Mouse (Mus musculus) MEL (cell line): ENCODE data around the gene Plekhg5. TPM values are rescaled to one million over a fixed set of nuclear protein-coding genes. Genes with fewer than 3 reads are reported as not detected.

Source experiments
- DNase-seq: peaks from one replicate; pipeline ENCODE4 v3.0.0; 2011; ENCODE audit warnings: low read depth, low spot score
- H3K27ac ChIP-seq: 2 replicates; pipeline ENCODE4 v1.5.1; 2012; ENCODE audit warnings: low read depth, mild to moderate bottlenecking, control low read depth, low read length, moderate library complexity; ENCODE audit not compliant: control insufficient read depth
- H3K27me3 ChIP-seq, 2 experiments: fragments of 150-350 bp in 1 of 2; sonication (generic) in 1 of 2; 2 replicates each; pipeline ENCODE4 v1.6.1; 2012; ENCODE audit warnings: low read length in 2 of 2, mild to moderate bottlenecking in 2 of 2, improper control_type of control experiment in 1 of 2, moderate library complexity in 1 of 2; ENCODE audit not compliant: insufficient read depth in 2 of 2, control insufficient read depth in 1 of 2
- H3K36me3 ChIP-seq, 2 experiments: 2 replicates each; pipeline ENCODE4 v1.6.1; 2012 to 2014; ENCODE audit warnings: low read length in 2 of 2, improper control_type of control experiment in 1 of 2, inconsistent platforms in 1 of 2, mild to moderate bottlenecking in 1 of 2; ENCODE audit not compliant: insufficient read depth in 2 of 2, control insufficient read depth in 1 of 2
- H3K4me1 ChIP-seq, 2 experiments: fragments of 150-350 bp in 1 of 2; sonication (generic) in 1 of 2; 2 replicates each; pipeline ENCODE4 v1.6.1; 2012; ENCODE audit warnings: low read length in 2 of 2, improper control_type of control experiment in 1 of 2, mild to moderate bottlenecking in 1 of 2; ENCODE audit not compliant: insufficient read depth in 2 of 2, control insufficient read depth in 1 of 2
- H3K4me3 ChIP-seq, 2 experiments: fragments of 150-350 bp in 1 of 2; sonication (generic) in 1 of 2; 2 replicates each; pipeline ENCODE4 v1.5.1; 2012; ENCODE audit warnings: low read depth in 2 of 2, low read length in 2 of 2, mild to moderate bottlenecking in 2 of 2, moderate library complexity in 2 of 2, control low read depth in 1 of 2, improper control_type of control experiment in 1 of 2; ENCODE audit not compliant: control insufficient read depth in 1 of 2, insufficient read depth in 1 of 2
- H3K79me2 ChIP-seq: 2 replicates; pipeline ENCODE4 v1.6.1; 2012; ENCODE audit warnings: mild to moderate bottlenecking, low read length, moderate library complexity; ENCODE audit not compliant: control insufficient read depth, poor library complexity, insufficient read depth
- H3K9ac ChIP-seq: 2 replicates; pipeline ENCODE4 v1.6.1; 2012; ENCODE audit warnings: low read depth, mild to moderate bottlenecking, control low read depth, low read length, moderate library complexity; ENCODE audit not compliant: control insufficient read depth, poor library complexity, severe bottlenecking
- H3K9me3 ChIP-seq: fragments of 150-350 bp; sonication (generic); replicated peaks from 2 replicates; pipeline ENCODE4 v1.6.1; 2012; ENCODE audit warnings: mild to moderate bottlenecking, low read length, improper control_type of control experiment, moderate library complexity; ENCODE audit not compliant: insufficient read depth
- BHLHE40 ChIP-seq: IDR thresholded peaks from 2 replicates; pipeline ENCODE4 v1.6.1; 2012; ENCODE audit warnings: low read depth, mild to moderate bottlenecking, inconsistent platforms, low read length, improper control_type of control experiment, borderline replicate concordance
- CHD2 ChIP-seq: IDR thresholded peaks from 2 replicates; pipeline ENCODE4 v1.6.1; 2011; ENCODE audit warnings: low read length, improper control_type of control experiment
- CTCF ChIP-seq, 3 experiments: IDR thresholded peaks in 2 of 3; conservative IDR thresholded peaks in 1 of 3; 2 replicates each; pipeline ENCODE4 v1.5.1; 2011 to 2012; ENCODE audit warnings: low read length in 3 of 3, low read depth in 2 of 3, mild to moderate bottlenecking in 2 of 3, improper control_type of control experiment in 1 of 3, inconsistent platforms in 1 of 3, mixed read lengths in 1 of 3, moderate library complexity in 1 of 3; ENCODE audit not compliant: control insufficient read depth in 1 of 3, insufficient read depth in 1 of 3, poor library complexity in 1 of 3, severe bottlenecking in 1 of 3
- E2F4 ChIP-seq: IDR thresholded peaks from 2 replicates; pipeline ENCODE4 v1.6.1; 2011; ENCODE audit warnings: low read depth, low read length, improper control_type of control experiment, borderline replicate concordance
- ELF1 ChIP-seq: IDR thresholded peaks from 2 replicates; pipeline ENCODE4 v1.6.1; 2014; ENCODE audit warnings: low read depth, mild to moderate bottlenecking, inconsistent platforms, low read length, improper control_type of control experiment, moderate library complexity
- EP300 ChIP-seq, 2 experiments: IDR thresholded peaks; 2 replicates each; pipeline ENCODE4 v1.6.1; 2011; ENCODE audit warnings: improper control_type of control experiment in 2 of 2, low read length in 2 of 2, low read depth in 1 of 2, mild to moderate bottlenecking in 1 of 2
- ETS1 ChIP-seq: IDR thresholded peaks from 2 replicates; pipeline ENCODE4 v1.6.1; 2012; ENCODE audit warnings: low read depth, mild to moderate bottlenecking, inconsistent platforms, low read length, improper control_type of control experiment, moderate library complexity
- GABPA ChIP-seq: IDR thresholded peaks from 2 replicates; pipeline ENCODE4 v1.6.1; 2012; ENCODE audit warnings: low read depth, mild to moderate bottlenecking, inconsistent platforms, low read length, improper control_type of control experiment, moderate library complexity
- GATA1 ChIP-seq: IDR thresholded peaks from 2 replicates; pipeline ENCODE4 v1.6.1; 2011; ENCODE audit warnings: low read depth, low read length, improper control_type of control experiment
- HCFC1 ChIP-seq: IDR thresholded peaks from 2 replicates; pipeline ENCODE4 v1.6.1; 2012; ENCODE audit warnings: low read depth, mild to moderate bottlenecking, inconsistent platforms, low read length, improper control_type of control experiment, moderate library complexity
- KAT2A ChIP-seq: conservative IDR thresholded peaks from 2 replicates; pipeline ENCODE4 v1.6.1; 2012; ENCODE audit warnings: low read depth, low read length, improper control_type of control experiment, inconsistent platforms
- MAFK ChIP-seq: IDR thresholded peaks from 2 replicates; pipeline ENCODE4 v1.6.1; 2011; ENCODE audit warnings: low read depth, mild to moderate bottlenecking, low read length, improper control_type of control experiment, borderline replicate concordance
- MAX ChIP-seq: IDR thresholded peaks from 2 replicates; pipeline ENCODE4 v1.6.1; 2011; ENCODE audit warnings: low read length, improper control_type of control experiment
- MEF2A ChIP-seq: IDR thresholded peaks from 2 replicates; pipeline ENCODE4 v1.6.1; 2014; ENCODE audit warnings: low read depth, mild to moderate bottlenecking, inconsistent platforms, low read length, improper control_type of control experiment; ENCODE audit not compliant: poor library complexity, insufficient replicate concordance, severe bottlenecking; ENCODE audit errors: extremely low read depth
- MXI1 ChIP-seq: IDR thresholded peaks from 2 replicates; pipeline ENCODE4 v1.6.1; 2011; ENCODE audit warnings: mild to moderate bottlenecking, low read depth, low read length, improper control_type of control experiment
- MYB ChIP-seq: IDR thresholded peaks from 2 replicates; pipeline ENCODE4 v1.6.1; 2011; ENCODE audit warnings: mild to moderate bottlenecking, low read depth, low read length, improper control_type of control experiment
- MYC ChIP-seq: IDR thresholded peaks from 2 replicates; pipeline ENCODE4 v1.6.1; 2011; ENCODE audit warnings: low read depth, mild to moderate bottlenecking, low read length, improper control_type of control experiment, moderate library complexity
- NELFE ChIP-seq: IDR thresholded peaks from 2 replicates; pipeline ENCODE4 v1.6.1; 2011; ENCODE audit warnings: low read depth, low read length, improper control_type of control experiment
- POLR2AphosphoS5 ChIP-seq: IDR thresholded peaks from 2 replicates; pipeline ENCODE4 v1.6.1; 2012; ENCODE audit warnings: low read depth, borderline replicate concordance, mild to moderate bottlenecking, inconsistent platforms, low read length, moderate library complexity, mixed read lengths
- RAD21 ChIP-seq: IDR thresholded peaks from 2 replicates; pipeline ENCODE4 v1.6.1; 2011; ENCODE audit warnings: mild to moderate bottlenecking, low read depth, low read length, improper control_type of control experiment
- SIN3A ChIP-seq: IDR thresholded peaks from 2 replicates; pipeline ENCODE4 v1.6.1; 2012; ENCODE audit warnings: low read length, improper control_type of control experiment, inconsistent platforms
- SMC3 ChIP-seq: IDR thresholded peaks from 2 replicates; pipeline ENCODE4 v1.6.1; 2011; ENCODE audit warnings: low read depth, low read length, improper control_type of control experiment
- TBP ChIP-seq: IDR thresholded peaks from 2 replicates; pipeline ENCODE4 v1.8.0; 2011; ENCODE audit warnings: low read depth, low read length, improper control_type of control experiment
- UBTF ChIP-seq: IDR thresholded peaks from 2 replicates; pipeline ENCODE4 v1.6.1; 2012; ENCODE audit warnings: low read depth, mild to moderate bottlenecking, inconsistent platforms, low read length, improper control_type of control experiment, moderate library complexity, borderline replicate concordance; ENCODE audit not compliant: insufficient read depth
- USF1 ChIP-seq: IDR thresholded peaks from 2 replicates; pipeline ENCODE4 v1.6.1; 2014; ENCODE audit warnings: low read depth, mild to moderate bottlenecking, inconsistent platforms, low read length, improper control_type of control experiment, moderate library complexity
- USF2 ChIP-seq, 2 experiments: IDR thresholded peaks; 2 replicates each; pipeline ENCODE4 v1.6.1; 2011 to 2012; ENCODE audit warnings: improper control_type of control experiment in 2 of 2, low read length in 2 of 2, borderline replicate concordance in 1 of 2, inconsistent platforms in 1 of 2, low read depth in 1 of 2, mild to moderate bottlenecking in 1 of 2; ENCODE audit not compliant: insufficient read depth in 1 of 2
- ZKSCAN1 ChIP-seq: IDR thresholded peaks from 2 replicates; pipeline ENCODE4 v1.6.1; 2012; ENCODE audit warnings: low read depth, mild to moderate bottlenecking, inconsistent platforms, low read length, improper control_type of control experiment, moderate library complexity
- polyA plus RNA-seq, 2 experiments: library from polyadenylated mRNA; stranded (reverse) in 1 of 2; unstranded in 1 of 2; fragments of >175 nt in 1 of 2; fragments of >200 nt in 1 of 2; gene quantifications; 2 replicates each; pipeline versions ENCODE4 v1.2.1 to v1.2.4; 2012; ENCODE audit warnings: low replicate concordance in 2 of 2, low read depth in 1 of 2; ENCODE audit not compliant: insufficient read length in 2 of 2, insufficient read depth in 1 of 2, missing spikeins in 1 of 2
- total RNA-seq: library from RNA; depleted of rRNA; stranded (reverse); fragments of 300-350 nt; gene quantifications from 2 replicates; pipeline ENCODE4 v1.2.3, GENCODE M21; 2012

The Plekhg5 gene
- total and polyA plus RNA-seq, 3 experiments, result 10.8 to 19.6 TPM; not detected in 1

DNA sequence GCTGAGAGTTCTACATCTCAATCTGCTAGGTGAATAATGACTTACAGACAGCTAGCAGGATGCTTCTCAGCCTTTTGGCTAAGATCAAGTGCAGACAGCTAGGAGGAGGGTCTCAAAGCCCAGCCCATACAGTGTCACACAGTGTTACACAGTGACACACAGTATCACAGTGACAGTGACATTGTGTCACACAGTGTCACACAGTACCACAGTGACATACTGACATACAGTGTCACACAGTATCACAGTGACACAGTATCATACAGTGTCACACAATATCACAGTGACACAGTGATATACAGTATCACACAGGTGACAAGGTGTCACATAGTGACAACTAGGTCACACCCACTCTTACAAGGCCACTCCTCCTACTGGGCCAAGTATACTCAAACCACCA lies 5.0 kb upstream of the Plekhg5 start:
- Histone ChIP-seq H3K79me2 (no peaks in the 10 kb centered on the region), H3K36me3 (no peaks in the 10 kb centered on the region)
- TF ChIP-seq MAFK (no peak), NELFE (no peak), ETS1 (no peak), GATA1 (no peak), HCFC1 (no peak), MXI1 (no peak)
- TF ChIP-seq, all 39 proteins: peak for 0
- no peak overlapping the region for H3K9ac ChIP-seq
- H3K27ac ChIP-seq, result no peak overlapping the region
- H3K4me3 ChIP-seq, result no peak overlapping the region
- no peaks in the 10 kb centered on the region for H3K27me3 ChIP-seq
- H3K4me1 ChIP-seq, result no peaks in the 10 kb centered on the region
- H3K9me3 ChIP-seq, result no peaks in the 10 kb centered on the region
- no peak for DNase-seq

DNA sequence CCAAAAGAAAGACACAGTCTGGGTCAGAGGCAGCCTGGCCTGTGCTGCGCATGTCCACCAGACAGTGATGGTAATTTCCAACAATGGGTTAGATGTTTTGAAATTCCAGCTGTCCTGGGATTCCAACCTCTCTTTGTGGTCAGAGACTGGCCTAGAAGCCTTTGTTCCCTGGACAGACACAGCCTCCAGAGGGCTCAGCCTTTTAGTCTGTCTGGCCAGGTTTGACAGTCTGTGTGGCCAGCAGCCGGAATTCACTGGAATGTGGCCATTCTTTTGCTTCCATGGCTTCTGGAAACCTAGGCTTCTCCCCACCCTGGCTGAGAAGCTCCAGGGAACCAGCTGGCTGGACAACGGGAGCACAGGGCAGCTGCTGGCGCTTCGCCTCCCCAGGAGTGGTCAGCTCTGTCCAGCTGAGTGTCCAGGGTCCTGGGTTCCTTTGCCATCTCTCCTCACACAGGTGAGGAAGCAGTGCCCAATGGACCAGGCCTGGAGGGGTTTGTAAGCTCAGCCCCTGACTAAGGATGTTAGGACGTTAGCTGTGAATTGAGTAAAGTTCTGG lies 4.1 kb upstream of the Plekhg5 start:
- Histone ChIP-seq H3K27ac (no peak overlapping the region), H3K4me1 (no peaks in the 10 kb centered on the region), H3K27me3 (no peaks in the 10 kb centered on the region), H3K36me3 (no peaks in the 10 kb centered on the region), H3K9ac (no peak overlapping the region), H3K79me2 (no peaks in the 10 kb centered on the region), H3K9me3 (no peaks in the 10 kb centered on the region), H3K4me3 (no peak overlapping the region)
- no peak for DNase-seq
- TF ChIP-seq USF2 (IDR thresholded peaks at IDR 0.05; ENCODE audit: borderline replicate concordance in 1 of 2, insufficient read depth in 1 of 2, low read depth in 1 of 2, low read length in 2 of 2) (no peak), CTCF (IDR thresholded peaks at IDR 0.05 in 2 of 3, conservative IDR thresholded peaks at IDR 0.05 in 1 of 3; ENCODE audit: control insufficient read depth in 1 of 3, insufficient read depth in 1 of 3, low read depth in 2 of 3, low read length in 3 of 3, poor library complexity in 1 of 3, severe bottlenecking in 1 of 3) (no peak), SIN3A (no peak), BHLHE40 (no peak), ZKSCAN1 (no peak), KAT2A (no peak)

DNA sequence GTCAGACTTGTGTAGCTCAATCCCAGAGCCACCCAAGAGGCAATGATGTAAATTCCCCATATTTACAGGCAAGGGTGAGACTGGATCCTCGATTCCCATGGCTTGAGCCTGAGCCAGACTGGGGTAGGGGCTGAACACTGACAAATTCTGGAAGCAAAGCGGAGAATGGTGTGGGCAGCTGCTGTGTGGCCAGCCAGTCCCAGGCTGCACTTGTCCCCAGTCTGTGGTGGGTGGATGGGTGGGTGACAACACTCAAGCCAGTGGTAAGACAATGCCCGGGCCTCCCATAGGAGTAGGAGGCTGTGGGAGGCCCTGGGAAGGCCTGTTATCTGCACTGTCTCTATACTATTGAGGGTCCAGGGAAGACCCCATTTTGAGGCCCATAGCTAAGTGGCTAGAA lies 3.1 kb upstream of the Plekhg5 start:
- no peak overlapping the region for H3K4me3 ChIP-seq
- H3K79me2 ChIP-seq, result no peaks in the 10 kb centered on the region
- DNase-seq, result no peak
- H3K9me3 ChIP-seq, result no peaks in the 10 kb centered on the region
- H3K4me1 ChIP-seq, result no peaks in the 10 kb centered on the region
- H3K36me3 ChIP-seq, result no peaks in the 10 kb centered on the region
- no peaks in the 10 kb centered on the region for H3K27me3 ChIP-seq
- H3K9ac ChIP-seq, result no peak overlapping the region
- H3K27ac ChIP-seq, result no peak overlapping the region
- TF ChIP-seq MYC (no peak), SMC3 (no peak), CHD2 (no peak), UBTF (no peak), NELFE (no peak), RAD21 (no peak), MXI1 (no peak), EP300 (IDR thresholded peaks at IDR 0.05; ENCODE audit: low read depth in 1 of 2, low read length in 2 of 2) (no peak), E2F4 (no peak), MYB (no peak), GABPA (no peak), POLR2AphosphoS5 (no peak), MAX (no peak), TBP (no peak), USF1 (no peak), ELF1 (no peak), KAT2A (no peak), MEF2A (no peak)
